Mouse (Mus musculus) left cerebral cortex, postnatal 10 days (tissue): ENCODE results near the gene Zfhx3. TPM values are rescaled to one million over a fixed set of nuclear protein-coding genes. Genes with fewer than 3 reads are reported as not detected.

Experiments used
- DNase-seq, 2 experiments: peaks; one replicate each; pipeline ENCODE4 v3.0.0; 2021 to 2022; ENCODE audit warnings: low spot score in 2 of 2, mixed read lengths in 1 of 2; ENCODE audit errors: extremely low spot score in 1 of 2
- intact Hi-C: fragments of 180-260 bp; cut with DNase I; formaldehyde crosslinking; loops from one replicate; pipeline ENCODE4 v1.15.1; 2025
- total RNA-seq, 2 experiments: library from RNA; stranded (reverse); gene quantifications; 2 replicates each; pipeline ENCODE4 v1.2.3; 2021

Gene Zfhx3
- total RNA-seq, 2 experiments from 2014 or later: 3.9 to 4.4 TPM

DNA sequence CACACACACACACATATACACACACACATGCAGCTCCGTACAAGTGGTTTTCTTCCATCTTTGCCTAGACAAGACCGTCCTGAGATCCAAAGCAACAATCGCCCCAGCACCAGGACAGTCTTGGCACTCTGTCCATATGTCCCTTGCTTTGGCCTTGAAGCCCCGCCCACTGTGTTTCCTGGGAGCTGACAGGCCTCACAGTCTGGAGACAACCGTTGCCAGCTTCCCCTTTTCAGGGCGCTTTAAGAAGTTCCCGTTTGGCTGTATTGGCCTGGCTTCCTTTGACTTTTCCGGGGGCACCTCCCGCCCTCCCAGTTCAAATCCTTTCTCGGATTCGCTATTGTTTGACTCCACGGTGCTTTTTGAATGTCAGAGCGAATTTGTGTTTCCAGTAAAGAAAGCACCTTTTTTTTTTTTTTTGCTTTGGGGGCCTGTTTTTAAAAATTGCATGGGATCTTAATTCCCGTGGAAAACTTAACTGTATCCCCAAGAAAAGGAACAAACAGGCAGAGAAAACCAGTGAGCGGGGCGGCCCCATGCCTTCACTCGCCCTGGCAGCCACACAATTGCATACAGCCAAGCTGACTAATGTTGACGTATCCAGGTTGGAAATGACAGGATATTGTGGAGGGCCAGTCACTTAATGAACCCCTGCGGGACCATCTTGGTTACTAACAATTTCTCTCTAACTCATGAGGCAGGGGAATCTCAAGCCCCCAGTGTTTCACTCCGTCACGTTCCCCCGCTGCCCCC is 444.9 kb downstream of the Zfhx3 start:
- DNase-seq: peak in 1 of 2 experiments; percentile 59
- intact Hi-C loops: no loop called here

DNA sequence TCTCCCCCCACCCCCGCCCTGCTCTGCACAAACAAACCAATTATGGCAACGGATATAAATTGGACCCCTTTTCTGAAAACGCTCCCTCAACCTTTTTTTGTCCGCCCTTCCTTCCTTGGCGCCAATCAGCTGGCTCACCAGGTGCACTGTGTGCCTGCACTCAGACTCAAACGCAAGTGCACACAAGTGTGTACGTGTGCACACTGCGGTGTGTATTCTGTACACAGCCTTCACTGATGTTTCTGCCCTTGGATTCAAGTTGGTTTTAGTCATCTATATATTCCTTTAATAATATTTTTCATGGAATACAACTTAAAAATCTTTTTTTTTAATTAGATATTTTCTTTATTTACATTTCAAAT is 445.4 kb downstream of the Zfhx3 start:
- intact Hi-C loops: no loop called here
- no peak for DNase-seq

DNA sequence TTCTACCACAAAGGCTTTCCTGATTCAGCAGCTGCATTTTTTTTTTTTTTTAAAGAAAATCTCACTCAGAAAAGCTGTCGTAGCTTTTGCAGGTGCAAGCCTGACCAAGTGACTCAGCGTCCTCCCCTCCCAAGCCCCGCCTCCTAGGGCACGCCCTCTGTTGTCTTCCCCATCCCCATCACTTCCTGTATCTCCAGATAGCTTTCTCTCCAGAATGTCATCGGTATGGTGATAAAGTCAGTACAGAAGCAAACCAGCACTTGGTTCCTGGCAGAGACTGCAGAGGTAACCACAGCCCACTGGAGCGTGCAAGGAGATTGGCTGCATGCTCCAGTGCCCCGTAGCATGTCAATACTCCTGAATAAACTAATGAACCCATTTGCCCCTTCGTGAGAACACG is 450.5 kb downstream of the Zfhx3 start:
- DNase-seq: no peak
- intact Hi-C loops: no loop called here

DNA sequence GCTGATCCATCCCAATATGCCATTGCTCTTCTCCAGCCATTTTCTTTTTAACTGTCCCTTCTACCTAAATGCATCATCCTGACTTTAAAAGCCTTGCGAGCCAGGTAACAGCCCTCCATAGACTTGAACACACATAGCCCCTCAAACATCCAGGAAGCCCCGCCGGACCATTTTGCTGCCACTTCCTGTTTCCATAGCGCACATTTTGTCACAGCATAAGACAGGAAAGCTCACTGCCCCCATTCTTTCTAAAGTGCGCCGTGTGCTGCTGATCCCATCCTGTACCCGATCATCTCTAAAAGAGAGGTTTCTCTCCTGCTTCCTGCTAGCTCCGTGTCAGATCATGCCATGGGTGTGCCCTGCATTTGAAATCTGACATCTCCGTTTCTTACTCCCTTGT is 459.7 kb downstream of the Zfhx3 start:
- DNase-seq: no peak
- intact Hi-C loops: no loop called here

DNA sequence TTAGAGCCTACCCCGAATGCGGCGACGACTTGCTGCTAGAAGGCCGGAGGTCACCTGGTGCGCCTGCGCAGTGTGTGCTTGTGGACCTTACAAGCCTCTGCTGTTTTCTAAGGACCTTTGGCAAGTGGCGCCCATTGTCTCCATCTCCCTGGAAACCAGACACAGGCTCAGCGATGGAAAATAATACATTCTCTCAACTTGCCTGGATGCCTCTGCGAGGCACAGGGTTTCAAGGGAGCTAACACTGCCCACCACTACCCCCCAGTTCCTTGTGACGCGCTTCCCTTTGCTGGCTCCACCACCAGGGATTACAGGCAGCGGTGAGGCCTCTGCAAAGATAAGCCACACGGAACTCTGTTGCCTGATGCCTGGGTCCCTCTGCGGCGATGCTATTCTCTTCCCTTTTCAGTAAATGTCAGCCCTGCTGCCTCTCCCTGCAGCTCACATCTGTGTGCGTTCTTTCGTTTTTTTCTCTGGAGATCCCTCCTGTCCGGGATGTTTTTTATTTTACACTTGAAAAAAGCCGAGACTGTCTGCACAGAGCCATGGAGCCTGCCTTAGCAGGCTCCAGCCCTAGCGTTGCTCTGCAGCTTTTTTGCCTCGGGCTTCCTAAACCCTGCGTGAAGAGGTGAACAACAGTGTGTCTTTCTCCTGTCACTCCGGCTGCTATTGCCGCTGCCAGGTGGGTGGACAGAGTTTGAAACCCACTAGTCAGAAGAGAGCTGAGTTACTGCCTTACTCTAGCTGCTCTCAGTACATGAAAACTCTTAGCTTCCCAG is 464.5 kb downstream of the Zfhx3 start:
- intact Hi-C loops: no loop called here
- DNase-seq: peak in 1 of 2 experiments; percentile 46

DNA sequence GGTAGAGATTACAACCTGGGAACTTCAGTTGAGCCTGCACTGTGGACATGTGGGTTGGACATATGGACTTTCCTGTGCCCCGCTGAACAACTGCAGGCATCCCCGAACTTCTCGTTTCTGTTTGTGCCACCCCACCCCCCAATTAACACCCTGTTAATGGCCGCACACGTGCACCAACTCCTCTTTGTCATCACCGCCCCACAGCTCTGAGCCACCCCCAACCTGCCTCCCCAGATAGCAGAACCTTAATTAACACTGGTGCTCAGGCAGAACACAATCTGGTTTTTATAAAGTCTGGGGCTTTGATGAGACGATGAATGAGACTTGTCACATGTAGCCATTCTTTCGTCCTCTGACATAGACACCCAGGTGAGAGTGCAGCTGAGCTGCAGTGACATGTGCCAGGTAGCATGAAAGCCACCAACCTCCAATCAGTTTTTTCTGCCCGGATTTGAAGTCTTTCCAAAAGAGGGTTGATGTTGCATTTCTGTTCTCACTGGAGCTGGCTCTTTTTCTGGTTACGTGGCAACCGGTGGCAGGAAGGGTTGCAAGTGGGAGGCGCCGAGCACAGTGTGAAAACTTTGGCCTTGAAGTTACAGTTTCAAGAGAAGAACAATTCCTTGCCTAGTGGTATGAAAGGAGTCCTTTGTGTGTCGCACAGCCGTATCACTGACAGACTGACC is 476.9 kb downstream of the Zfhx3 start:
- intact Hi-C loops: no loop called here

DNA sequence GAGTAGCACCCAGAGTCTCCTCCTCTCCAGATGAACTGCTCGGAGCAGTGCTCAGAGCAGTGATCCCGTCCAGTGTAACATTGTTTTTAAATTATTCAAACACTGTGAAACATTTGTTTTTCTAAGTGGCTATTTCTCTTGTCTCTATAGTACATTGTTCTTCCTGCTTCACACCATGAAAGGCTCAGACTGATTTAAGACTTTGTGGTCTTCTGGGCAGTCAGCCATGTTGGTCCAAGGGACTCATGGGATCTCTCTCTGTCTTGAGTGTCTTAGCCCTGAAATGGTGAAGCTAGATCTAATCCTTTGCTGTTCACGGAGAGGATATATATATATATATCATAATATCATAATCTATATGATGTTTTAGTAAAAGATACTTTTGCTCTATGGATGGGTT is 480.1 kb downstream of the Zfhx3 start:
- DNase-seq: no peak
- intact Hi-C loops: no loop called here

More for the DNA sequence above, 476.9 kb downstream of the Zfhx3 start:
- no peak for DNase-seq

DNA sequence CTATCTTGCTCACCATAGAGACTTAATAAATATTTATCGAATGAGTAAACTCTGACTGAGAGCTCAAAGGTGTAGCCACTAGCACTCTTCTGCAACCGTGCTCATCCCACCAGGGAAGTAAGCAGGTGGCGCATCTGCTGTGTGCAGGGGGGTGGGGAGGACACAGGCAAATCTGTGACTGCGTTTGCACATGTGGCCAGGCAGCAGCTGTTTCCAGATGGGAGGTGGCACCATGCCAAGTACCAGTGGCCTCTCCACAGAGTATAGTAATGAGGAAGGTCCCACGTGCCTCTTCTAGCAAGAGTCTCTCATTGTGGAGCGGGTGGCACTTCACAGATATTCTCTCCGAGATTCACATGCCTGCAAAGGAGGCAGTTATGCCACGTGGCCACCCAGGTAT is 481.9 kb downstream of the Zfhx3 start:
- intact Hi-C loops: no loop called here
- DNase-seq: peak in 1 of 2 experiments; percentile 54

DNA sequence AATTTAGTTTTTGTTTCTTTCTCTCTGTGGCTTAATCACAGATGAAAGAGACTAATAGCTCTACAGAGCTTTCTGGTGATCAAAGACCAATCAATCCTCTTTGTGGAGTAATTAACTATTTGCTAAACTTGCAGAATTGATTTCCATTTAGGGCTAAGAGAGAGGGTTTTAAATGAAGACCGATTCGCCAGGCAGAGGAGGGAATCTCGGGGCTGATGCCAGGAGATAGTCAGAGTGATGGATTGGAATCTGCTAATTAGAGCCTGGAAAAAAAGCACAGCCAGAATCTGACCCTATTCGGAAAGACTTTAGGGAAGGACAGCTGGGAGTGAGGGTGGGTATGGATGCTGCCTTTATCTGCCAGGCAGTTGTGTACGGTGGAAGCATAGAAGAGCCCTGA is 490.9 kb downstream of the Zfhx3 start:
- intact Hi-C loops: no loop called here
- no peak for DNase-seq

DNA sequence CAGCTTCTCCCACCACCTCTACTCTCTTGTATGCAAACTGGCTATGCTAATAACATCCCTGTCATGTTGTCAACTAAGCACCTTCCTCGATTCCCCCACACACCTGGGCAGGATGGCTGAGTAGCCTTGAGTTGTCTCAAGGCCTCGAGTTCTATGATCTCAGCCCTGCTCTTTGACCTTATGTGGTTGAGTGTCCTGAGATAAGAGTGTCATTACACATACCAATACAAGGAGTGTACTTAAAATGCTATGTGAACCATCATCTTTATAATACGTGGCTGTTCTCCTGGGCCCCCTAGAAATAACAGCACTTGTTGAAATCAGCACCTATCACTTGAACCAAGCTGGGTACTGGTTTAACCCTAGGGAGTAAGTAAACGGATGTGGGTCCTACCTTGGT is 492.1 kb downstream of the Zfhx3 start:
- intact Hi-C loops: no loop called here
- DNase-seq: no peak

DNA sequence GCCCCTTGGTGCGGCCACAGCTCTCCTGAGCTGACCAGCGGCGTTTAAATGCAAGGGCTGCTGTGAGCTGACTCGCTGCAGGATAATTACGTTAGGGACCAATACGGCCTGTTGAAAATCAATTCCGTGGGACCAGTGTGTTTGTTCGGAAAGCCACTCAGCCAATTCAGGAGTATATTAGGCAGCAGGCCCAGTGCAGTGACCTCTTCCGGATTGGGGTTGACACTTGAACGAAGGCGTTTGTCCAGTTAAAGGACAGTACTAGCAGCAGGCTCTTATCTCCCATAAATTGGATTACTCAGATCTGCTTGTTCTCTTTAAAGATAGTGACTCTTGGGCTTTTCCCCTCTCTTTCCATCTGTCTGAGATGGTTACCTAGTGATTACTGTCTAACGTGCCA is 493.9 kb downstream of the Zfhx3 start:
- intact Hi-C loops: no loop called here

DNA sequence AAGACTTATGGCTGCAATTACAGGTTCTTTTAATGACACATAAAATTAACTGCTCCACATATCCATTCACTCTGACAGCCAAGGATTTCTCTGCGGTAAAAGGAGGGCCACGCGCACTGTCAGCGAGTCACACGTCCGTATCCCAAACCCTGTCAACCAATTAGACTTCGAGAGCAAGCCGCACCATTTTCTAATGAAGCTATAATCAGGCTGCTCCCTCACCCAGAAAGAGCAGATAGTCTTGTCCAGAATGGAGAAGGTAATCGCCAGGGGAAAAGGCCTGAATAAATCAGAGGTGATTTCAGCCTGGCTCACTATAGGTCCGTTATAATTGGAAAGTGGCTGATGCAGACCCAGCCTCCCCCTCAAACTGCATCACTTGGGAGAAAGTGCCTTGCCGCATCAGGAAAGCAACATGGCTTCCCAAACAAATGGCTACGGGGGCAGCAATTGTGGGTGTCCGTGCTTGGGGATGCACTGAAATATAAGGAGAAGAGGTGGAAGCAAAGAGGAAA is 494.9 kb downstream of the Zfhx3 start:
- intact Hi-C loops: no loop called here

More for the DNA sequence above, 493.9 kb downstream of the Zfhx3 start:
- DNase-seq: no peak

DNA sequence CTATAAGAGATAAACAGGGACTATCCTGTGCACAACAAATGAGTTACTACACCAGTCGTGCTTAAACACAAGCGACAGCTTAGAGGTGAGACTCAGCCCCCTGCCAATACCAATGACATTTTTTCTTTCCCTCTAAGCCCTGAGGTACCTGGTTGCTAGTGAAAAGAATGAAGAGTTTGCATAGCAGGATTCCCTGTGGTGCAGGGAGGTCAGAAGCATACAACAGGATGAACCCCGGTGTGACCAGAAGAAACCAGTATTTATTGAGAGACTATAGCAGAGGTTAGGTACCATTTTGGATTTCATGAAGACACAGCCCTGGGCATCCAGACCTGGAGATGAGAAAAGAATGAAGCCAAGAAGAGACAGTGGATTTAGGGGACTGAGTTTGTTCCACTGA is 498.0 kb downstream of the Zfhx3 start:
- DNase-seq: no peak
- intact Hi-C loops: no loop called here

More for the DNA sequence above, 494.9 kb downstream of the Zfhx3 start:
- no peak for DNase-seq

DNA sequence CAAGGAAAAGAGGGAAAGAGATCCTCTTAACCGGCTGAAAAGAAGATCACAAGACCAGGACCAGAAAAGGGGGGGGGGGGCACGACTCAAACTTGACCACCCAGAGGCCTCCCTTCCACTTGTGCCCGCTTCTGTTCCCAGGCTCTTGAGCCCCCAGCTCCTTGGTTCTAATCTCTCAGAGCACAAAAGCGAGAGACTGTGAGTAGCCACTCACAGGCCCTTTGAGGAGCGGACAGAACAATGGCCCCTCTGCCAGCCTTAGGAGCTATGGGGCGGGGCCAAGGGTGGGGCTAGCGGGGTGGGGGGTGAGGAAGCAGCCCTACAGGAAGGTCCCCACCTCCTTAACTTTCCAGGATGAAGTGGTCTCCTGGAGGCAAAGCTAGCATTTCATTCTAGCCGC is 508.4 kb downstream of the Zfhx3 start:
- intact Hi-C loops: no loop called here
- DNase-seq: no peak

DNA sequence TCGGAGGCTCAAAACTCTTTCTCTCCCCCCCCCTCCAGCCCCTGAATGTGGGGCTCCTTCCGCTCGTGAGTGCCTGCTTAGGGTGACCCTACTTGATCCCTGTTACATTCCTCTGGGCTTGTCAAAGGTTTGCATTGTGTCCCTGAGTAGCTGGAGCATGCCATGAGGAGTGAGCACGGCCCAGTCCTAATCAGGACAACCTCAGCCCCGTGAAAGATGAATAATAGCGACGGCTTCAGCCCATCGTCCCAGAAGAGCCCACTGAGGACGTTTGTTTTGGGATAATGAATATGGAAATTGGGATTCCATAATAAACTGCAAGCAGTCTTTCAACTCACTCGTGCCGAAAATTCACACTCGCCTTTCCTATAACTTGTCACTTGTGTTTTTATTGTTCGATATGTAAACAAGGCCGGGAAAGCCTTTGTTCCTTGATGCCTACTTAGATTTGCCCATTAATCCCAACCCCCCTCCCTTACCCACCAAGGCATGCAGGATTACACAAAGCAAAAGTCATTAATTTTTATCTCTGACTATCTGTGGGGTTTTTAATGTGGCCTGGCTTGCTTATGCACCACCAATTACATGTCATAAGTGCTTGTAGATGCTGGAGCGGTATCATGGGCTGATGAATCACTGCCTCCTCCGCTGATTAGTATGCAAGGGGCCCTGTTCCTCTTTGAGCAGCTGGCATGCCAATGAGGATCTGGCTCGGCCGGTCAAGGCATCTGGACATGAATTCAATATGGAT is 512.3 kb downstream of the Zfhx3 start:
- intact Hi-C loops: no loop called here
- peak in 1 of 2 experiments; percentile 9 for DNase-seq

DNA sequence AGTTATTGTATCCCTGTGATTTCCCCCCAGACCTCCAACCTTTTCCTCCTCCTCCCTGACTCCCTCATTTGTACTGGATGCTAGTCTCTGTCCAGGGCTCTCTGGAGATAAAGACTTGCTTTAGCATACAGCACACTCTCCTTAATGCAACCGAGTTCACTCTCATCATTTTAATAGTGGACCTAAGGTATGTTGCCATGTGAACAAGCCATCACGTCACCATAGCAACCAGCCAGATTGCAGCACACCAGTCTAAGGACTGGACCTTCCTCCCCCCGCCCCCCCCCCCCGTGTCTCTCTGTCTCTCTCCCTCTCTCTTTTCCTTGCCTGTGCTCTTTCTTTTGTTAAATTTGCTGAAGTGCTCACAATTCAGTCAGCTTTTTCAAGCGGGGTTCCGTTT is 524.2 kb downstream of the Zfhx3 start:
- intact Hi-C loops: no loop called here
- DNase-seq: peak in 1 of 2 experiments; percentile 3

DNA sequence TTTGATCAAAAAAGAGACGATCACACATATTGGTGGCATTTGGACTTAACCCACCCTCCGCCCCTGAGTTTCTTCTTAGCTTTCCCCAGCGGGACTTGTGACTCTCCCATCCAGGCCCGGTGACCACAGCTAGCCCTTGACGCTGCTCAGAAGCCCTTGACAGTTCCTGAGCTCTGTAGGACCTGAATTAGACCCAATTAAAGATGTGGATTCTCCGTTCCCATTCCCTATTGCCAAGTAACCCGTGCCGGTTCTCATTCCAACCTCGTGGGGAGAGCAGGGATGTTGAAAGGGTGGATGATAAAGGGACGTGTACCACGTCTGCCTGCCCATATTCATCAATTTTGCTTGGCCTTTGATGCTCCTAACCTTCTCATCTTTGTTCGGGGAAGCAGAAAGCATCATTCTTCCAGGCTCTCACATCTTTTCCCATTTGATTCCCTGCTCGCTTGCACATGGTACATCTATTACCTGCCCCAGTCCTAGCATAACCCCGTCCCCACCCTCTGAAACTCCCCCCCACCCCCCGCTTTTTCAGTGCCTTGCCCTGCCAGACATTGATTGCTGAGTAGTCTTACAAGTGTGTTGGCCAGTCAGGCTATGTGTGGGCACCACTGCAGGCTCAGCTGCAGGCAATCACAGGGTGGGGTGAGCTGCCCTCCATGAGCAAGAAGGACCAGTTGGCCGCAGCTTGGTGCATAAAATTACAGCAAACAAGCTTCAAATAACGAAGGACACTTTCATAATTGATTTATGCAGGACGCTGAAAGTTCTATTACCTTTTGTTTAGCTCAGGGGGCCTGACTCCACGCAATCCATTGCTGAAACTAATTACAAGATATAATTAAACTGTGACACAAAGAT is 525.0 kb downstream of the Zfhx3 start:
- intact Hi-C loops: no loop called here
- no peak for DNase-seq

DNA sequence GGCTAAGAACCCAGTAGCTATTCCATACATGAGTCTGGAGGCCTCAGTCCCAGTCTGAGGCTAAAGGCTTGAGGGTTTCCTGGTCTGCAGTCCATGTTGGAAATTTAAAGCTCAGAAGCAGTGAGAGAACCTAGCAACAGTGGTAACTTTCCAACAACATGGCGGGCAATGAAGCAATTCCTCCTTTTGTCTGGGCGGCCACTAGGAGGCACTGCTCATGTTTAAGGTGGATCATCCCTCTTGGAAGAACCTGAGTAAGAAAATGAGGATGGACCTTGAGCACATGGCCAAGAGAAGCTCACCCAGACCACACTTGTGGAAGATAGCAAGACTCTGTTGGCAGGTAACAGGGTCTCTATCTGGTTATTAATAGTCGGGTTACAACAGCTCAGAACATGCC is 527.8 kb downstream of the Zfhx3 start:
- intact Hi-C loops: no loop called here
- no peak for DNase-seq
